In the genomic region with DNA sequence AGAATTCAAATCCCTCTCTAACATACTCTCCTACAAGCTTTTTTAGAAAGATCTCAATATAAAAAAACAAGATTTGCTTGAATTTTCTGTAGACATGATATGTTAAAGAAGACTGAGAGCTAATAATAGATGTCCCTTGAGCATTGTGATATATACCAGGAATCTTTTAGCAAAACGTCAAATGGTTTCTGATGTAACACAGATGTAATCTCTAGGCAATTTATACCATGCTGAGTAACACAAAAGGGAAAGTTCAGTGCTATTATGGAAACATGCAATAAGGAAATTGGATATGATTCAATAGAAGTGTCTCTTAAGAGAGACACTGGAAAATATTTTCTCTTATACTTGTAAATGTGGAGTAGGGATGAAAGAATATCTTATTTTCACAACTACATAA, we compare ENCODE assay signal across 22 mouse cellular contexts.
"Had no signal": no experiment of that assay in that cellular context is flagged by ENCODE, and none has a peak within 500 bp of the region (broad histone marks: within the 10 kb centered on the region; RNA-seq: fewer than 3 reads in every experiment).

No protein-coding gene starts in this region.

- H3K4me1 ChIP-seq: kidney, embryonic 15.5 days; limb, embryonic 15.5 days; lung, embryonic 15.5 days; megakaryocyte, embryonic 14.5 days; neural tube, embryonic 12.5 days; neural tube, embryonic 15.5 days had no signal

- H3K4me3 ChIP-seq: kidney, embryonic 15.5 days; limb, embryonic 15.5 days; lung, embryonic 15.5 days; megakaryocyte, embryonic 14.5 days; neural tube, embryonic 12.5 days; neural tube, embryonic 15.5 days had no signal

- ATAC-seq: liver, postnatal 0 days had no signal

- H3K9ac ChIP-seq: kidney, embryonic 15.5 days; limb, embryonic 15.5 days; liver, embryonic 14.5 days; liver, postnatal 0 days; lung, embryonic 15.5 days; neural tube, embryonic 12.5 days; neural tube, embryonic 15.5 days had no signal

- H3K4me2 ChIP-seq: kidney, embryonic 15.5 days; limb, embryonic 15.5 days; liver, embryonic 11.5 days; lung, embryonic 15.5 days; midbrain, embryonic 11.5 days; neural tube, embryonic 12.5 days; neural tube, embryonic 15.5 days had no signal

- H3K27ac ChIP-seq: kidney, embryonic 15.5 days; limb, embryonic 15.5 days; liver, embryonic 14.5 days; lung, embryonic 15.5 days; neural tube, embryonic 12.5 days; neural tube, embryonic 15.5 days had no signal

- H3K9me3 ChIP-seq: kidney, embryonic 15.5 days; limb, embryonic 15.5 days; lung, embryonic 15.5 days; neural tube, embryonic 12.5 days; neural tube, embryonic 15.5 days had no signal

- H3K27me3 ChIP-seq: kidney, embryonic 15.5 days; limb, embryonic 15.5 days; lung, embryonic 15.5 days; megakaryocyte, embryonic 14.5 days; neural tube, embryonic 12.5 days; neural tube, embryonic 15.5 days had no signal

- H3K36me3 ChIP-seq: kidney, embryonic 15.5 days; limb, embryonic 15.5 days; lung, embryonic 15.5 days; neural tube, embryonic 12.5 days; neural tube, embryonic 15.5 days had no signal

- DNase-seq: kidney, adult 11 months; kidney, adult 8-10 months; kidney, postnatal 10 days; kidney, postnatal 36 days; liver, postnatal 0 days; lung, postnatal 10 days; lung, postnatal 36 days; midbrain, embryonic 14.5 days; right cerebral cortex, adult 18-20 months; right cerebral cortex, postnatal 14 days; spleen, adult 18-20 months; thymus, adult 18-20 months; thymus, postnatal 4 days had no signal
